Mouse (Mus musculus) right cerebral cortex, adult 18-20 months (tissue): ENCODE data around the gene Gm13023.
"Not testable (repeated sequence)": the region's sequence is repeated elsewhere in the genome, so short reads cannot be mapped to it uniquely, and the experiment has no call there.

Experiments used
- DNase-seq: peaks from one replicate; pipeline ENCODE4 v3.0.0; 2022; ENCODE audit warnings: mixed read lengths

Gene Gm13023

GRCm38 (mm10) chr4:143789052-143789451, at the start of gene Gm13023:
Gene Gm13023 (plus strand): TSS chr4:143789352.
- not testable (repeated sequence) for DNase-seq

- no peak for DNase-seq
Measured at GRCm38 (mm10) chr4:143815993-143816392, 26.8 kb downstream of the Gm13023 start, which contains the start of gene Gm13084. Gene Gm13084 (minus strand): TSS chr4:143816093.
